Mouse (Mus musculus) skeletal muscle tissue, postnatal 0 days (tissue): ENCODE data around the gene Lysmd4. TPM values are rescaled to one million over a fixed set of nuclear protein-coding genes. Genes with fewer than 3 reads are reported as not detected.

Source experiments
- polyA plus RNA-seq: library from polyadenylated mRNA; unstranded; fragments of >200 nt; fragmentation: Nextera tagmentation; extraction: Ambion mirVana; gene quantifications from 2 replicates; pipeline ENCODE4 v1.2.1, GENCODE M21; 2015

Gene Lysmd4
- 12.6 and 13.0 TPM in 2 replicates for polyA plus RNA-seq

GRCm38 (mm10) chr7:67222220-67222862 is at the start of gene Lysmd4:
Gene Lysmd4, plus strand, starts transcription at chr7:67222544.

Other genes starting within 250 kb of the Lysmd4 start
- 50.4 and 52.4 TPM in 2 replicates for gene Mef2a, start 150.3 kb downstream of the Lysmd4 start, polyA plus RNA-seq